Mouse (Mus musculus) heart, postnatal 4 days (tissue): ENCODE data around the gene Dusp11. TPM values are rescaled to one million over a fixed set of nuclear protein-coding genes. Genes with fewer than 3 reads are reported as not detected.

Experiments used
- total RNA-seq, 2 experiments: library from RNA; stranded (reverse); gene quantifications; 2 replicates each; pipeline ENCODE4 v1.2.3; 2021

Dusp11 gene
- total RNA-seq, 2 experiments from 2014 or later: 60.0 to 69.6 TPM

Other genes starting within 250 kb of the Dusp11 start
- gene Nat8f7, start 248.5 kb downstream of the Dusp11 start, total RNA-seq: not detected
- gene Nat8f3, start 195.9 kb downstream of the Dusp11 start, total RNA-seq: not detected
- not detected for gene Nat8f6, start 140.7 kb downstream of the Dusp11 start, total RNA-seq
- gene Nat8f5, start 140.7 kb downstream of the Dusp11 start, total RNA-seq: not detected
- not detected for gene Nat8, start 129.6 kb downstream of the Dusp11 start, total RNA-seq
- not detected for gene Nat8f2, start 92.5 kb downstream of the Dusp11 start, total RNA-seq
- 1 to 10 TPM; 1.3 to 1.8 TPM for gene Nat8f4, start 56.8 kb downstream of the Dusp11 start, total RNA-seq
- 10 to 100 TPM; 11.6 to 13.1 TPM for gene Tprkb, start 49.8 kb downstream of the Dusp11 start, total RNA-seq
- 1 to 10 TPM; 2.1 to 2.4 TPM for gene Nat8f1, start 46.0 kb downstream of the Dusp11 start, total RNA-seq
- not detected for gene Figla, start 54.5 kb upstream of the Dusp11 start, total RNA-seq
- 1 to 10 TPM; 2.3 to 3.3 TPM for gene Add2, start 67.0 kb upstream of the Dusp11 start, total RNA-seq
- gene Tgfa, start 233.6 kb upstream of the Dusp11 start, total RNA-seq: 1 to 10 TPM; 3.5 to 4.6 TPM